Mouse (Mus musculus) liver, embryonic 14.5 days (tissue): ENCODE measurements at regions not wholly inside any gene's neighbourhood (a gene's known extent, or its start where the extent isn't known, plus 50 kb on each side); places are given as distances from the start of the nearest gene placed in this dataset.

Source experiments
- ATAC-seq: fragments of 200-750 bp; cut with Nextera tagmentation; 2 replicates; pipeline ENCODE4 v1.8.0; 2017; ENCODE audit warnings: moderate number of reproducible peaks, mild to moderate bottlenecking, moderate library complexity; ENCODE audit not compliant: insufficient read depth
- DNase-seq, 3 experiments: peaks; one replicate each; pipeline ENCODE4 v3.0.0-alpha.2; 2012 to 2013; ENCODE audit warnings: low read depth in 3 of 3, low spot score in 3 of 3
- H3K27ac ChIP-seq: fragments of 300-500 bp; sonication (generic); 2 replicates; pipeline ENCODE4 v1.5.1; 2014; ENCODE audit warnings: moderate library complexity, mild to moderate bottlenecking, control low read depth, inconsistent platforms
- H3K27me3 ChIP-seq: fragments of 300-500 bp; sonication (generic); 2 replicates; pipeline ENCODE4 v1.6.1; 2014; ENCODE audit warnings: mild to moderate bottlenecking, low read length, moderate library complexity; ENCODE audit not compliant: control insufficient read depth, insufficient read depth
- H3K36me3 ChIP-seq: fragments of 300-500 bp; sonication (generic); replicated peaks from 2 replicates; pipeline ENCODE4 v1.6.1; 2014; ENCODE audit warnings: low read depth; ENCODE audit not compliant: control insufficient read depth, insufficient read depth
- H3K4me1 ChIP-seq, 2 experiments: fragments of 200-500 bp in 1 of 2; fragments of 300-500 bp in 1 of 2; sonication (generic) in 1 of 2; replicated peaks; 2 replicates each; pipeline ENCODE4 v1.6.1; 2012 to 2014; ENCODE audit warnings: antibody characterized with exemption in 1 of 2, inconsistent platforms in 1 of 2, low read length in 1 of 2; ENCODE audit not compliant: control insufficient read depth in 2 of 2, insufficient read depth in 2 of 2
- H3K4me2 ChIP-seq: fragments of 300-500 bp; sonication (generic); 2 replicates; pipeline ENCODE4 v1.6.1; 2014; ENCODE audit warnings: low read depth, mild to moderate bottlenecking, control low read depth, moderate library complexity
- H3K4me3 ChIP-seq, 2 experiments: fragments of 200-500 bp in 1 of 2; fragments of 300-500 bp in 1 of 2; sonication (generic) in 1 of 2; 2 replicates each; pipeline ENCODE4 v1.5.1; 2012 to 2014; ENCODE audit warnings: low read depth in 2 of 2, low read length in 2 of 2, mild to moderate bottlenecking in 2 of 2, control low read depth in 1 of 2, inconsistent platforms in 1 of 2, moderate library complexity in 1 of 2; ENCODE audit not compliant: insufficient read depth in 1 of 2
- H3K9ac ChIP-seq: fragments of 300-500 bp; sonication (generic); replicated peaks from 2 replicates; pipeline ENCODE4 v1.6.1; 2014; ENCODE audit warnings: mild to moderate bottlenecking, control low read depth, moderate library complexity
- H3K9me3 ChIP-seq: fragments of 300-500 bp; sonication (generic); 2 replicates; pipeline ENCODE4 v1.6.1; 2016; ENCODE audit warnings: low read length, mixed read lengths; ENCODE audit not compliant: control insufficient read depth
- CTCF ChIP-seq: IDR thresholded peaks from 2 replicates; pipeline ENCODE4 v1.5.1; 2016; ENCODE audit warnings: antibody characterized with exemption, low read depth, control low read depth
- EP300 ChIP-seq: IDR thresholded peaks from 2 replicates; pipeline ENCODE4 v1.6.1; 2016; ENCODE audit warnings: antibody characterized with exemption, low read depth
- WGBS: fragments of 180-500 bp; shearing (Covaris S2); extraction: QIAGEN DNeasy Blood & Tissue Kit; methylation state at CpG from one replicate; pipeline ENCODE4 v1.1.7; 2014; ENCODE audit not compliant: insufficient replicate concordance; 5-methylcytosine and 5-hydroxymethylcytosine counted together

GRCm38 (mm10) chr7:96078511-96078910, 92.5 kb upstream of the Tenm4 start:
- Histone ChIP-seq H3K36me3 (no peaks in the 10 kb centered on the region), H3K9me3 (no peaks in the 10 kb centered on the region), H3K4me3 (no peak overlapping the region), H3K4me2 (no peak overlapping the region), H3K9ac (no peak overlapping the region), H3K27ac (no peak overlapping the region), H3K27me3 (no peaks in the 10 kb centered on the region), H3K4me1 (no peaks in the 10 kb centered on the region)
- WGBS: 45% methylated on average over 1 of the region's 1 CpGs
- no peak for ATAC-seq
- DNase-seq: no peak
- no peak for TF ChIP-seq EP300
- TF ChIP-seq CTCF: no peak

- TF ChIP-seq EP300: no peak
- TF ChIP-seq CTCF: no peak
- WGBS: 50% methylated on average over 4 of the region's 4 CpGs
- Histone ChIP-seq H3K4me1 (no peaks in the 10 kb centered on the region), H3K36me3 (no peaks in the 10 kb centered on the region), H3K4me3 (no peak overlapping the region), H3K27ac (no peak overlapping the region), H3K27me3 (no peaks in the 10 kb centered on the region), H3K9me3 (no peaks in the 10 kb centered on the region), H3K4me2 (no peak overlapping the region), H3K9ac (no peak overlapping the region)
- ATAC-seq: no peak
- no peak for DNase-seq
Observed at GRCm38 (mm10) chr7:96081676-96082075, 89.4 kb upstream of the Tenm4 start.

GRCm38 (mm10) chr7:96095185-96095584, 75.9 kb upstream of the Tenm4 start:
- 63% methylated on average over 4 of the region's 4 CpGs for WGBS
- TF ChIP-seq EP300: no peak
- no peak for TF ChIP-seq CTCF
- Histone ChIP-seq H3K4me3 (no peak overlapping the region), H3K27me3 (no peaks in the 10 kb centered on the region), H3K27ac (no peak overlapping the region), H3K9ac (no peak overlapping the region), H3K4me1 (no peaks in the 10 kb centered on the region), H3K4me2 (no peak overlapping the region), H3K9me3 (no peaks in the 10 kb centered on the region), H3K36me3 (no peaks in the 10 kb centered on the region)
- ATAC-seq: no peak
- no peak for DNase-seq

- H3K27me3 ChIP-seq: no peaks in the 10 kb centered on the region
- no peak overlapping the region for H3K4me2 ChIP-seq
- TF ChIP-seq EP300 (no peak), CTCF (no peak)
- no peak for DNase-seq
- no peak overlapping the region for H3K4me3 ChIP-seq
- no peak for ATAC-seq
- H3K36me3 ChIP-seq: no peaks in the 10 kb centered on the region
- H3K9me3 ChIP-seq: no peaks in the 10 kb centered on the region
- 54% methylated on average over 3 of the region's 3 CpGs for WGBS
- H3K4me1 ChIP-seq: no peaks in the 10 kb centered on the region
- H3K27ac ChIP-seq: no peak overlapping the region
- no peak overlapping the region for H3K9ac ChIP-seq
Observed at GRCm38 (mm10) chr7:96095752-96096151, 75.3 kb upstream of the Tenm4 start.

- Histone ChIP-seq H3K4me1 (no peaks in the 10 kb centered on the region), H3K27me3 (no peaks in the 10 kb centered on the region), H3K4me2 (no peak overlapping the region), H3K36me3 (no peaks in the 10 kb centered on the region), H3K9ac (no peak overlapping the region), H3K4me3 (no peak overlapping the region), H3K27ac (no peak overlapping the region), H3K9me3 (no peaks in the 10 kb centered on the region)
- TF ChIP-seq CTCF (no peak), EP300 (no peak)
- DNase-seq: no peak
- WGBS: 63% methylated on average over 5 of the region's 5 CpGs
- ATAC-seq: no peak
Observed at GRCm38 (mm10) chr7:96098686-96099376, 72.2 kb upstream of the Tenm4 start.
